Mouse (Mus musculus) intestine, postnatal 0 days (tissue): ENCODE data around the gene Mzt1. TPM values are rescaled to one million over a fixed set of nuclear protein-coding genes. Genes with fewer than 3 reads are reported as not detected.

ENCODE experiments used
- ATAC-seq: fragments of 200-750 bp; cut with Nextera tagmentation; 2 replicates; pipeline ENCODE4 v1.8.0; 2017; ENCODE audit warnings: mild to moderate bottlenecking, moderate TSS enrichment, moderate library complexity
- H3K27ac ChIP-seq: fragments of 300-500 bp; sonication (generic); 2 replicates; pipeline ENCODE4 v1.5.1; 2014; ENCODE audit warnings: mild to moderate bottlenecking, low read depth, low read length, moderate library complexity
- H3K27me3 ChIP-seq: fragments of 300-500 bp; sonication (generic); replicated peaks from 2 replicates; pipeline ENCODE4 v1.6.1; 2014; ENCODE audit warnings: low read length, mixed read lengths; ENCODE audit not compliant: control insufficient read depth, insufficient read depth
- H3K36me3 ChIP-seq: fragments of 300-500 bp; sonication (generic); 2 replicates; pipeline ENCODE4 v1.6.1; 2014; ENCODE audit warnings: mild to moderate bottlenecking, moderate library complexity; ENCODE audit not compliant: control insufficient read depth, insufficient read depth
- H3K4me1 ChIP-seq: fragments of 300-500 bp; sonication (generic); replicated peaks from 2 replicates; pipeline ENCODE4 v1.6.1; 2014; ENCODE audit warnings: antibody characterized with exemption, low read length, mixed read lengths; ENCODE audit not compliant: control insufficient read depth, insufficient read depth
- H3K4me2 ChIP-seq: fragments of 300-500 bp; sonication (generic); replicated peaks from 2 replicates; pipeline ENCODE4 v1.6.1; 2014; ENCODE audit warnings: low read depth, mild to moderate bottlenecking, moderate library complexity
- H3K4me3 ChIP-seq: fragments of 300-500 bp; sonication (generic); 2 replicates; pipeline ENCODE4 v1.5.1; 2014; ENCODE audit warnings: low read depth, low read length
- H3K9ac ChIP-seq: fragments of 300-500 bp; sonication (generic); 2 replicates; pipeline ENCODE4 v1.6.1; 2014; ENCODE audit warnings: mild to moderate bottlenecking, low read depth, low read length
- H3K9me3 ChIP-seq: fragments of 300-500 bp; sonication (generic); 2 replicates; pipeline ENCODE4 v1.6.1; 2016; ENCODE audit warnings: mixed run types; ENCODE audit not compliant: control insufficient read depth
- CTCF ChIP-seq: sonication (generic); IDR thresholded peaks from 2 replicates; pipeline ENCODE4 v1.5.1; 2016; ENCODE audit warnings: low read depth, mild to moderate bottlenecking, control low read depth, antibody characterized with exemption, moderate library complexity
- WGBS: fragments of 180-500 bp; shearing (Covaris S2); extraction: QIAGEN DNeasy Blood & Tissue Kit; methylation state at CpG from one replicate; pipeline ENCODE4 v1.1.7; 2014; 5-methylcytosine and 5-hydroxymethylcytosine counted together
- polyA plus RNA-seq: library from polyadenylated mRNA; unstranded; fragments of >200 nt; fragmentation: Nextera tagmentation; extraction: Ambion mirVana; gene quantifications from 2 replicates; pipeline ENCODE4 v1.2.1, GENCODE M21; 2015

Gene Mzt1
- polyA plus RNA-seq, 1 experiment from 2014 or later = 46.2 TPM

GRCm38 (mm10) chr14:98992482-98992881, 53.5 kb downstream of the Mzt1 start:
- Histone ChIP-seq H3K4me3 (no peak overlapping the region), H3K27ac (no peak overlapping the region), H3K4me1 (no peaks in the 10 kb centered on the region), H3K4me2 (no peak overlapping the region), H3K9me3 (no peaks in the 10 kb centered on the region), H3K9ac (no peak overlapping the region), H3K27me3 (no peaks in the 10 kb centered on the region), H3K36me3 (no peaks in the 10 kb centered on the region)
- no peak for TF ChIP-seq CTCF
- 53% methylated on average over 2 of the region's 2 CpGs for WGBS
- ATAC-seq = no peak

- Histone ChIP-seq H3K4me1 (no peaks in the 10 kb centered on the region), H3K9me3 (no peaks in the 10 kb centered on the region), H3K9ac (no peak overlapping the region), H3K4me3 (no peak overlapping the region), H3K27me3 (no peaks in the 10 kb centered on the region), H3K27ac (no peak overlapping the region), H3K4me2 (no peak overlapping the region), H3K36me3 (no peaks in the 10 kb centered on the region)
- no peak for TF ChIP-seq CTCF
- no peak for ATAC-seq
- WGBS = 35% methylated on average over 3 of the region's 3 CpGs
Measured at GRCm38 (mm10) chr14:98990636-98991035, 55.3 kb downstream of the Mzt1 start.

- H3K36me3 ChIP-seq = no peaks in the 10 kb centered on the region
- no peak overlapping the region for H3K27ac ChIP-seq
- 27% methylated on average over 3 of the region's 3 CpGs for WGBS
- TF ChIP-seq CTCF = no peak
- no peak for ATAC-seq
- no peaks in the 10 kb centered on the region for H3K4me1 ChIP-seq
- H3K4me2 ChIP-seq = no peak overlapping the region
- H3K9me3 ChIP-seq = no peaks in the 10 kb centered on the region
- H3K27me3 ChIP-seq = no peaks in the 10 kb centered on the region
- H3K4me3 ChIP-seq = no peak overlapping the region
- no peak overlapping the region for H3K9ac ChIP-seq
Measured at GRCm38 (mm10) chr14:98989818-98990217, 56.1 kb downstream of the Mzt1 start.

Other genes with a start within 250 kb of the Mzt1 start
- gene Rpl36a-ps1, start 51.8 kb downstream of the Mzt1 start, polyA plus RNA-seq = 3.4 and 4.4 TPM in 2 replicates
- 21.9 and 22.1 TPM in 2 replicates for gene Bora, start 88 bp upstream of the Mzt1 start, polyA plus RNA-seq
- gene Pibf1, start 53.3 kb upstream of the Mzt1 start, polyA plus RNA-seq = 8.2 and 9.7 TPM in 2 replicates
- 9.1 TPM in 2 replicates for gene Dis3, start 53.6 kb upstream of the Mzt1 start, polyA plus RNA-seq